Comparison of ENCODE assay signal across 28 mouse cellular contexts in genomic region chrX:166757152-166757551, GRCm38 (mm10).
DNase-seq lines count a peak whose midpoint lies in the region; ATAC-seq and TF ChIP-seq lines count a peak whose summit lies in the region.
"Had no signal": no experiment of that assay in that cellular context is flagged by ENCODE, and none has a peak within 500 bp of the region (broad histone marks: within the 10 kb centered on the region; RNA-seq: fewer than 3 reads in every experiment).

No protein-coding gene starts in this region.

- H3K27ac ChIP-seq in CH12.LX (ENCODE audit: insufficient read depth, low read depth): no peak overlapping the region
- H3K27ac ChIP-seq in hindbrain, embryonic 16.5 days (ENCODE audit: low read depth, low read length): no peak overlapping the region
- H3K27ac ChIP-seq: forebrain, embryonic 10.5 days; forebrain, embryonic 13.5 days; gastrocnemius, adult 2 months; heart, embryonic 15.5 days; hindbrain, embryonic 10.5 days; hindbrain, embryonic 13.5 days; hindbrain, postnatal 0 days had no signal

- no peaks in the 10 kb centered on the region for H3K27me3 ChIP-seq in CH12.LX (replicated peaks)
- H3K27me3 ChIP-seq in splenic B cell, adult 2 months (ENCODE audit: control insufficient read depth, insufficient read depth, low read length, poor library complexity, severe bottlenecking): no peaks in the 10 kb centered on the region
- no peaks in the 10 kb centered on the region for H3K27me3 ChIP-seq in hindbrain, embryonic 16.5 days (replicated peaks; ENCODE audit: control insufficient read depth, insufficient read depth, low read length)
- H3K27me3 ChIP-seq: forebrain, embryonic 13.5 days; heart, embryonic 12.5 days; heart, embryonic 15.5 days had no signal

- 82% methylated on average over 1 of the region's 1 CpGs for WGBS in hindbrain, embryonic 16.5 days

- TF ChIP-seq CTCF in CH12.LX (conservative IDR thresholded peaks at IDR 0.05 in 1 of 2, IDR thresholded peaks at IDR 0.05 in 1 of 2; ENCODE audit: low read depth in 2 of 2, low read length in 2 of 2): no peak

- H3K4me2 ChIP-seq in CH12.LX (ENCODE audit: insufficient read depth, low read depth, poor library complexity, severe bottlenecking): no peak overlapping the region
- no peak overlapping the region for H3K4me2 ChIP-seq in hindbrain, embryonic 16.5 days (ENCODE audit: low read length)
- H3K4me2 ChIP-seq: forebrain, embryonic 13.5 days; heart, embryonic 12.5 days; heart, embryonic 15.5 days; hindbrain, embryonic 13.5 days had no signal

- TF ChIP-seq POLR2A in CH12.LX (IDR thresholded peaks at IDR 0.05; ENCODE audit: low read depth, low read length): no peak

- H3K9me3 ChIP-seq in CH12.LX (replicated peaks; ENCODE audit: low read length): no peaks in the 10 kb centered on the region
- H3K9me3 ChIP-seq in hindbrain, embryonic 16.5 days (ENCODE audit: control insufficient read depth, low read length): no peaks in the 10 kb centered on the region
- H3K9me3 ChIP-seq: forebrain, embryonic 10.5 days; forebrain, embryonic 13.5 days; G1E; heart, embryonic 15.5 days; hindbrain, embryonic 10.5 days; hindbrain, embryonic 13.5 days had no signal

- no peaks in the 10 kb centered on the region for H3K4me1 ChIP-seq in CH12.LX (ENCODE audit: control insufficient read depth in 1 of 2, insufficient read depth in 2 of 2)
- no peaks in the 10 kb centered on the region for H3K4me1 ChIP-seq in hindbrain, embryonic 16.5 days (ENCODE audit: control insufficient read depth, insufficient read depth, low read depth, low read length)
- H3K4me1 ChIP-seq: forebrain, embryonic 10.5 days; forebrain, embryonic 13.5 days; heart, embryonic 12.5 days; heart, embryonic 15.5 days; hindbrain, embryonic 10.5 days; hindbrain, embryonic 13.5 days had no signal

- intact Hi-C loops in left cerebral cortex, postnatal 4 days (cut with DNase I): no loop called here

- no peak for TF ChIP-seq EP300 in CH12.LX (IDR thresholded peaks at IDR 0.05; ENCODE audit: low read length)

- no peak overlapping the region for H3K9ac ChIP-seq in CH12.LX (ENCODE audit: insufficient read depth, low read depth)
- no peak overlapping the region for H3K9ac ChIP-seq in hindbrain, embryonic 16.5 days (ENCODE audit: low read depth, low read length)
- H3K9ac ChIP-seq: forebrain, embryonic 13.5 days; heart, embryonic 12.5 days; heart, embryonic 15.5 days; hindbrain, embryonic 13.5 days had no signal

- H3K79me2 ChIP-seq in CH12.LX (replicated peaks; ENCODE audit: control insufficient read depth, extremely low read depth, insufficient read depth, poor library complexity, severe bottlenecking): no peaks in the 10 kb centered on the region

- DNase-seq in 416B (ENCODE audit: low read depth) (peak; percentile 4), CH12.LX (ENCODE audit: extremely low read depth) (peak; percentile 3)
- DNase-seq in splenic B cell, adult 2 months (ENCODE audit: low read depth, low spot score): peak; percentile 27
- no peak for DNase-seq in left cerebral cortex, postnatal 4 days
- DNase-seq in cerebellum, postnatal 14 days: no peak
- DNase-seq: adrenal gland, postnatal 10 days; adrenal gland, postnatal 36 days; cerebellum, adult 2 months; cerebellum, adult 9-11 months; cerebellum, postnatal 36 days; gastrocnemius, adult 2 months; gastrocnemius, postnatal 14 days; heart, adult 18-20 months; heart, postnatal 10 days; heart, postnatal 36 days had no signal

- H3K4me3 ChIP-seq in CH12.LX (replicated peaks in 1 of 3; ENCODE audit: low read depth in 2 of 3, low read length in 2 of 3, poor library complexity in 1 of 3): no peak overlapping the region
- H3K4me3 ChIP-seq in hindbrain, embryonic 16.5 days (ENCODE audit: low read length): no peak overlapping the region
- H3K4me3 ChIP-seq: forebrain, embryonic 10.5 days; forebrain, embryonic 13.5 days; gastrocnemius, adult 2 months; heart, embryonic 12.5 days; heart, embryonic 15.5 days; hindbrain, embryonic 10.5 days; hindbrain, embryonic 13.5 days had no signal

- in situ Hi-C loops in CH12.LX (cut with MboI; ENCODE audit: low pct_ligation_motif_present, low pct_unique_long_range_greater_than_20kb, low sequenced_read_pairs): no loop called here

- H3K36me3 ChIP-seq in CH12.LX (replicated peaks in 1 of 2; ENCODE audit: control insufficient read depth in 1 of 2, insufficient read depth in 1 of 2, low read length in 1 of 2): no peaks in the 10 kb centered on the region
- H3K36me3 ChIP-seq in splenic B cell, adult 2 months (ENCODE audit: control insufficient read depth, insufficient read depth, low read length, poor library complexity, severe bottlenecking): no peaks in the 10 kb centered on the region
- no peaks in the 10 kb centered on the region for H3K36me3 ChIP-seq in hindbrain, embryonic 16.5 days (ENCODE audit: control insufficient read depth, insufficient read depth, low read length)
- H3K36me3 ChIP-seq: forebrain, embryonic 10.5 days; G1E; heart, embryonic 12.5 days; heart, embryonic 15.5 days; hindbrain, embryonic 10.5 days; hindbrain, embryonic 13.5 days had no signal

- dilution Hi-C loops in CH12.LX (cut with MboI; ENCODE audit: extremely low pct_ligation_motif_present, extremely low pct_unique_long_range_greater_than_20kb, low sequenced_read_pairs): no loop called here

- peak; percentile 73 for ATAC-seq in megakaryocyte, adult 5-6 weeks (ENCODE audit: poor library complexity, severe bottlenecking)
- ATAC-seq in hindbrain, embryonic 16.5 days: no peak
- ATAC-seq: forebrain, embryonic 13.5 days; forebrain, embryonic 16.5 days; hindbrain, postnatal 0 days; inflammation-experienced regulatory T-cells, adult 6 months; Patski had no signal

- no peak for TF ChIP-seq RAD21 in CH12.LX (IDR thresholded peaks at IDR 0.05; ENCODE audit: low read depth, low read length)

TF ChIP-seq in CH12.LX, 34 proteins besides CTCF, POLR2A, EP300 and RAD21:
- TF ChIP-seq ZKSCAN1 (IDR thresholded peaks at IDR 0.05; ENCODE audit: borderline replicate concordance, low read depth, low read length): no peak
- no peak for TF ChIP-seq IRF4 (IDR thresholded peaks at IDR 0.05; ENCODE audit: low read depth, low read length)
- no peak for TF ChIP-seq JUND (conservative IDR thresholded peaks at IDR 0.05; ENCODE audit: low read depth, low read length)
- no peak for TF ChIP-seq CHD1 (IDR thresholded peaks at IDR 0.05; ENCODE audit: low read depth, low read length)
- TF ChIP-seq ZMIZ1 (IDR thresholded peaks at IDR 0.05; ENCODE audit: low read depth, low read length): no peak

Comparison
In these comparisons a context has a peak if more than half of its experiments do, and no peak if none do; other contexts are left out.
1. DNase-seq: peak in 416B (single experiment), CH12.LX (single experiment) and splenic B cell, adult 2 months (single experiment); none in left cerebral cortex, postnatal 4 days (single experiment) and cerebellum, postnatal 14 days (0 of 2).